Mouse (Mus musculus) gastrocnemius, adult 2 months (tissue): Measurements from ENCODE around the gene Hspb7. TPM values are rescaled to one million over a fixed set of nuclear protein-coding genes. Genes with fewer than 3 reads are reported as not detected.

ENCODE experiments used
- DNase-seq: peaks from one replicate; pipeline ENCODE4 v3.0.0; 2022
- H3K27ac ChIP-seq: fragments of 200-600 bp; 2 replicates; pipeline ENCODE4 v1.8.1; 2022; ENCODE audit warnings: mild to moderate bottlenecking
- H3K4me3 ChIP-seq: fragments of 200-600 bp; 2 replicates; pipeline ENCODE4 v1.8.1; 2022; ENCODE audit warnings: mild to moderate bottlenecking, moderate library complexity
- CTCF ChIP-seq: fragments of 200-600 bp; IDR thresholded peaks from 2 replicates; pipeline ENCODE4 v1.8.1; 2022; ENCODE audit warnings: antibody characterized with exemption, mild to moderate bottlenecking, moderate library complexity
- intact Hi-C: fragments of 180-260 bp; cut with DNase I; formaldehyde crosslinking; loops from one replicate; pipeline ENCODE4 v1.15.1; 2025
- total RNA-seq, 2 experiments: library from RNA; stranded (reverse); gene quantifications; 2 replicates each; pipeline ENCODE4 v1.2.3; 2021

Gene Hspb7
- total RNA-seq, 2 experiments from 2014 or later, result 223 to 468 TPM

DNA sequence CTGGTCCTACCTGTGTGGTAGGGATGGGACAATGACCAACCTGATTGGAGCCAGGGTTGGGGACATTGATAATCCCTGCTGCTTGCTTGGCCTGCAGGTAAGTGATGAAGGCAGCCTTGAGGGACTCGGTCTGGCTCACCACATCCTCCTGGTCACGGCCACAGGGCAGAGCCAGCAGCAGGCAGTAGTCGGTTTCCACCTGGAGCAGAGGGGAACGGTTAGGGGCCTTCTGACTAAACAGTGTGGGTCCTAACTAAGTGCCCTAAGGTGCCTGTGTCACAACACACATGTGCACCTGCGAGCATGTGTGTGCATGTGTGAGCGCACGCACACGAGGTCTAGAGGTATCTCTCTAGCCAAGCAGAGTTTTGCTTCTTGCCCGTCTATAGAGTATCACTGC, 48.8 kb downstream of the Hspb7 start:
- Histone ChIP-seq H3K27ac (no peak overlapping the region), H3K4me3 (no peak overlapping the region)
- intact Hi-C loops, result no loop called here
- no peak for TF ChIP-seq CTCF
- peak; percentile 14 for DNase-seq

GRCm38 (mm10) chr4:141471491-141471890, 50.9 kb downstream of the Hspb7 start:
- intact Hi-C loops, result no loop called here
- Histone ChIP-seq H3K27ac (no peak overlapping the region), H3K4me3 (no peak overlapping the region)
- DNase-seq, result peak; percentile 19
- TF ChIP-seq CTCF, result no peak

- intact Hi-C loops, result no loop called here
Measured at GRCm38 (mm10) chr4:141472641-141473321, 52.2 kb downstream of the Hspb7 start.

GRCm38 (mm10) chr4:141474431-141474830, 53.9 kb downstream of the Hspb7 start:
- no peak overlapping the region for H3K27ac ChIP-seq
- TF ChIP-seq CTCF, result no peak
- intact Hi-C loops, result no loop called here
- peak; percentile 34 for DNase-seq
- no peak overlapping the region for H3K4me3 ChIP-seq

More at GRCm38 (mm10) chr4:141472641-141473321, 52.2 kb downstream of the Hspb7 start:
- DNase-seq, result peak; percentile 27
- no peak overlapping the region for H3K27ac ChIP-seq
- no peak for TF ChIP-seq CTCF
- no peak overlapping the region for H3K4me3 ChIP-seq

Other genes starting within 250 kb of the Hspb7 start
- not detected for gene Rsg1, start 206.8 kb upstream of the Hspb7 start, total RNA-seq
- gene Arhgef19, start 181.3 kb upstream of the Hspb7 start, total RNA-seq, result under 1 TPM; 0.31 to 0.33 TPM
- 1 to 10 TPM; 1.8 to 2.6 TPM for gene Epha2, start 119.5 kb upstream of the Hspb7 start, total RNA-seq
- under 1 TPM in 1 of 2 experiments, not detected in 1; 0.20 TPM for gene Fam131c, start 52.6 kb upstream of the Hspb7 start, total RNA-seq
- gene Clcnka, start 22.1 kb upstream of the Hspb7 start, total RNA-seq, result not detected
- under 1 TPM in 1 of 2 experiments, not detected in 1; 0.25 TPM for gene Clcnkb, start 4.8 kb upstream of the Hspb7 start, total RNA-seq
- 1 to 10 TPM in 1 of 2 experiments, under 1 TPM in 1; 0.92 to 1.6 TPM for gene Srarp, start 15.3 kb downstream of the Hspb7 start, total RNA-seq
- 10 to 100 TPM; 30.2 to 30.6 TPM for gene Zbtb17, start 23.9 kb downstream of the Hspb7 start, total RNA-seq
- 10 to 100 TPM; 23.3 to 25.1 TPM for gene Spen, start 117.8 kb downstream of the Hspb7 start, total RNA-seq
- 1 to 10 TPM; 1.1 to 1.5 TPM for gene Fblim1, start 185.3 kb downstream of the Hspb7 start, total RNA-seq
- gene Tmem82, start 197.9 kb downstream of the Hspb7 start, total RNA-seq, result 1 to 10 TPM in 1 of 2 experiments, under 1 TPM in 1; 0.61 to 3.2 TPM
- gene Slc25a34, start 203.0 kb downstream of the Hspb7 start, total RNA-seq, result 10 to 100 TPM; 10.3 to 26.9 TPM
- 10 to 100 TPM; 32.9 to 34.7 TPM for gene Plekhm2, start 244.1 kb downstream of the Hspb7 start, total RNA-seq